Mouse (Mus musculus): Measurements from ENCODE around the gene Hist2h3c1.
"Not testable (repeated sequence)": the region's sequence is repeated elsewhere in the genome, so short reads cannot be mapped to it uniquely, and the experiment has no call there.

The Hist2h3c1 gene

DNA sequence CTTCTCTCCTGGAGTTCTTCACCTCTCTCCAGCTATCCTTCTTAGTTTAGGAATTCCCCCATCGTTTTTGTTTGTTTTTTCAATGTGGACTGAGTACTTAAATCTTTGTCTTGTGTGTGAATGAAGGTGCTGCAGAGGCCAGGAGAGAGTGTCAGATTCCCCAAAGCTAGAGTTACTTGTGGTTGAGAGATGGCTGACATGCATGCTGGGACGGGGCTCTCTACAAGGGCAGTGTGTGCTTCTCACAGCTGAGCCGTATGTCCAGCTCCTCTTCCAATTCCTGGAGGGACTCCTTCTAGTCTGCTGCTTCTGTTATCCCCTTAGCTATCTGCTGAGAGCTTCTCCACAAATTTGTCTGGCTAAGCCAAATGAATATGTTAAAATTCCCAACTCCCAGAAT lies 10.6 kb upstream of the Hist2h3c1 start:
- DNase-seq (ENCODE audit: low spot score): no peak

DNA sequence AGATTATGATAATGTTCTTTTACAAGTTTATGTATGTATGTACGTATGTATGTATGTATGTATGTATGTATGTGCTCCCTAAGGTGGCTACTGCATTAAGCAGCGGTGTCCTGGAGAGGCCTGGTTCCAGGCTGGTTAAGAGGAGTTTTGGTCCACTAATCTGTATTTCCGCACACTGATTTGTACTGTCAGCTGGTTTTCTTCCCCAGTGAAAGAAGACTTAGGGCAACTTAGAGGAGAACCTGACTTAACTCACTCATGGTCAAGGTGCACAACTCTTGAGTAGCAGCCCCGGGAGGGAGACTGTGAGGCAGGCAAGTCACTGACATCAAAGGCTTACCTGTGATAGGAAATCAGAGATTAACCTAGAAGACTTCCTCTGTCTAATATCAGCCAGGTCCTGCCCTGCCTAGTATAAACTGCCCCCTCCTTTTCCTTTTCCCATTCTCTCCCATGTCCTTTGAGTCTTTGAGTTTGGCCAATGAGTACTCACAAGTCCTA lies 9.6 kb upstream of the Hist2h3c1 start:
- DNase-seq (ENCODE audit: low spot score): no peak

DNA sequence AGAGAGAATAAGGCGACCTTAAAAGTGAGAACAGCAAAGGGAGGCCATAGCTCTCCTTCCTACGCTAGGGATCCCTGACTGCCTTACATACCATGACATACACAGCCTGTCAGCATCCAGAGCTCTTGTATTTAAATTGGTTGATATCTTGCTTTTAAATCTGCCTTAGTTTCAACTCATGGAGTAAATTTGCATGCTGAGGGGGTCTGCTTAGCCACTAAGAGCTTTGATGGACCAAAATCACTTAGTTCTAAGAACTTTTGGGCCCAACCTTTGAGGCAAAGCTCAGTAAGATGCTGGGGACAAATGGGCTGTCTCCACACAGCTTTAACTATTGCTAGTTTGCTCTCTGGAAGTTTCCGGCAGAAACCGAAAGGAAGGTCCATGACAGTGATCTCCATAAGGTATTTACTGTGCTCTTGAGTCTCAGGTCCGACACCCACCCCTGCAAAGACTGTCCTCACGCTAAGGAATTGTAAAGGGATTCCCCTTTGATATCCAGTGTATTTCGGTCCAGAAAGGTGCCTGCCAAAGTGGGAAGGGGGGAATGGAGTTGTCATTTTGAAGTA lies 9.1 kb upstream of the Hist2h3c1 start:
- DNase-seq (ENCODE audit: low spot score): no peak

DNA sequence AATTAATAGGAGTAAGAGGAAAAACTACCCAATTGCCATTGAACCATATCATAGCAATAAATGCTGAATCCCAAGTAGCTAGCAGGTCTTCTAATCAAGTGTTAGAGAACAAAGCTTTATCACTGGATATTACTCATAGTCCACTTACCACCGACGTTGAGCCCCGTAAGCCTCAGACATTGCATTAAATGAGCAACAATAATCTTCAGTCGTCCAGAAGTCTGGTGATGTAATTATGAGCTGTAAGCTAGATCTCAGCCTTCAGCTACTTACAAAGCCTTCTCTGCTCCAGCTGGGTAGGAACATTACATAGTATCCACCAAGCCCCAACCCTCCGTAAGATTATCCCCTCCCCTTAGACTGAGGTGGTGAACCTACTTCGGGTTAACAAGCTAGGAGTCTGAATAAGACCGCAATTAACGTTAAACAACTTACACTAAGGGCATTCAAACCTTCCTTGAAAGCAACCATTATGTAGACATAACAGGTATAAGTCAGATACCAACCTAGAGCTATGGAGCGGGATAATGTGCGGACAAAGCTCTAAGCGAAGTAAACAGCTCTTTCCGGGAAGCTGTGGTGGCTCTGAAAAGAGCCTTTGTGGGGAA lies 8.5 kb upstream of the Hist2h3c1 start:
- no peak for DNase-seq (ENCODE audit: low spot score)

DNA sequence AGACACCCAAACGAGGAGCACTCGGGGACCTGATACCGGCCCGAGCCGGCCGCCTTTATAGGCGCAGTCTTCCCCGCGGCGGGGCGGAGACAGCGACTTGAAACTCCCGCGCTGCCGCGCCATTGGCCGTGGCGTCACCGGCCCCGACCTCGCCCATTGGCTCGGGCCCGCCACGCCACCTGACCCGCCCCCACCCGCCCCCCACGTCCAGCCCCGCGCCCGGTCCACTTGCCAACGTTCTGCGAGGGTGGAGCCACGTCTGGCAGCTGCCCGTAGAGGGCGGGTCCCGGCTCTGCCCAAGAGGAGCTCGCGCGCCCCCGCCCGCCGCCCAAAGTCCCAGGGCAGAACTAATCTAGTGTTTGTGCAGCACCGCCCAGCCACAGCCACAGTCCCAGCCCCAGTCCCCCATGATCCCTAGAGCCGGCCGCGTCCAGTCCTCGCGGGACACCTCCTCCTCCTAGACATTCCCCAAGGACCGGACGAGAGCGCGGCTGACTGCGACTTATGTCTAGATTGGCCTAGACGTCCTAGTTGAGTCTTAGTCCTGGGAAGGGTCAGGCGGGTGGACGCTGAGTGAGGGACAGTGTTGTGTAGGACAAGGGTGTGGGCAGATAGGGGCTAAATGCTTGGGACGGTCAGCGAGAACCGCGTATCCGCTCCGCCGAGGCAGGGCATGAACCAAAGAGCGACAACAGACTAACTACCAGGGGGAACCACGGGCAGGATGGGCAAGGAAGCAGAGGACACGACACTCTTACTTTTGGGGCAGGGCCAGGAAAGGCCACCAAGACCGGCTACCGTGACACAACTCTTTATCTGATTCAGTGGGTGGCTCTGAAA lies 7.3 kb upstream of the Hist2h3c1 start, which contains the start of gene Hist2h3c2:
Gene Hist2h3c2 (minus strand): TSS at position 174 of the 840 bp plus-strand sequence.
- not testable (repeated sequence) for DNase-seq (ENCODE audit: low spot score)

DNA sequence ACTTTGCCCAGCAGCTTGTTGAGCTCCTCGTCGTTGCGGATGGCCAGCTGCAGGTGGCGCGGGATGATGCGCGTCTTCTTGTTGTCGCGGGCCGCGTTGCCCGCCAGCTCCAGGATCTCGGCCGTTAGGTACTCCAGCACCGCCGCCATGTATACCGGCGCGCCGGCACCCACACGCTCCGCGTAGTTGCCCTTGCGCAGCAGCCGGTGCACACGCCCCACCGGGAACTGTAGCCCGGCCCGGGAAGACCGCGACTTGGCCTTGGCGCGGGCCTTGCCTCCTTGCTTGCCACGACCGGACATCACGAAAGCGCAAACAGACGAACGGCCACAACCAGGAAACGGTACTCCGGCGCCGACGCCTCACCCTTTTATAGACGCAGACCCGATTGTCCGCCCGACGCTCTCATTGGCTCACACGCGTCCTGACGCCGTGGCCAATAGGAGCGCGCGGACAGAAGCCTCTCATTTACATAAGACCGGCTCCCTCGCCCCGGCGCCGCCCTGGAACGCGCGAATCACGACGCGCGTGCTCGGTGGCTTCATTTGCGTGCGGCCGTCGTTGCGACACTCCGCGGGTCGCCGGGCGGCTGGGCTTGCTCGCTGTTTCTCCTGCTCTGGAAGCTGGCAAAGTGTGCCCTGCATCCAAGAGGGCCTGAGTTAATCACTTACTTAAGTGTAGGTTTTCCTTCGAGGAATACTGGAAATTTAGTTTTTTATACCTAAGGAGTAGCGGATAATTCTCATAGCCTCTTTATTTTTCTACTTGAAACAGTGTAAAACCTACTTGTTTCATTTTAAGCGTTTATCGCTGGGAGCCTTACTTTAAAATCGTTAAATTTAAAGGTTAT lies 6.3 kb upstream of the Hist2h3c1 start, which contains the start of gene Hist2h2aa2:
Gene Hist2h2aa2 (minus strand): TSS at position 328 of the 850 bp plus-strand sequence.
- peak; percentile 94 for DNase-seq (ENCODE audit: low spot score)

DNA sequence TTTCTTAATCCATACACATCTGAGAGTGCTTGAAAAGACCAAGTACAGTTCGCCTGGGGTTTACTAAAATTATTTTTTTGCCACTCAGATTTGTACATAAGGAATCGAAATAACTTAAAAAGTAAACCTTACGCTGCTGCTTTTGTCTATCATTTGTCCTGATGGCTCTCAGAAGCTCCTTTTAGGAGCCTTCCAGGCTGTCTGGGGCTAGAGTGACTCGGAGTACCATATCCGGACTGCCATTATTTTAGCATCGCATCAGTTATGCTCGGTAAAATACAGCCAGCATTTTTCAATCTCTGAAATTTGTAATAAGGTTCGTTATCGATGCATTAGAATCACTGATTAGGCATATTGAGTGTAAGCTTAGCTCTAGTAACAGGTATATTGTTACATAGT lies 5.7 kb upstream of the Hist2h3c1 start:
- DNase-seq (ENCODE audit: low spot score): no peak

DNA sequence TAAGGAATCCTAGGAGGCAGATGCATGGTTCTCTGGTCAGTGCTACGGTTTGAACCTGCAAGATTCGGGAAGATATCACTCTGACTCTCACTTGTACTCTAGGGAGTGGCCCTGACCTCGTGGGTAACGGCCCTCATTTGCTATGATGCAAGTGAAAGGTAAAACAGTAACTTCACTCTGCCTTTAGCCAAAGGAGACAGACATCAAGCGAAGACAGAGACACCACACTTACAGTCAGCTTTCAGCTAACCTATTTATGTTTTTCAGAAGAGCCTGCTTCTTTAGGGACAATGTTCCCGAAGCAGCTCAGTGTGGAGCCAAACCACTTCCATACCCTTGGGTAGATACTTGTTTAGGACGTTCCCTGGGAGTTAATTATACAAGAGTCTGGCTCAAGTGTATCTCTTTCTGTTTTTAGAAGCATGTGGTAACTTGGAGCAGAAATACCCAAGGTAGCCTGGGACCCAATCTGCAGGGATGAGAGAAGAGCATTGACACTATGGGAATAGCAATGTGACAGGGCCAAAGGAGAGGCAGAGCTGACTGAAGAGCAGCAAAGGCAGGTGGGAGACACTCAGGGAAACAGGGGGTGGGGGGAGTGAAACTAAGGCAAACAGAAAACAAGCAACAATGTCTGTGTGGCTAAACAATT lies 2.4 kb upstream of the Hist2h3c1 start:
- DNase-seq (ENCODE audit: low spot score): no peak

DNA sequence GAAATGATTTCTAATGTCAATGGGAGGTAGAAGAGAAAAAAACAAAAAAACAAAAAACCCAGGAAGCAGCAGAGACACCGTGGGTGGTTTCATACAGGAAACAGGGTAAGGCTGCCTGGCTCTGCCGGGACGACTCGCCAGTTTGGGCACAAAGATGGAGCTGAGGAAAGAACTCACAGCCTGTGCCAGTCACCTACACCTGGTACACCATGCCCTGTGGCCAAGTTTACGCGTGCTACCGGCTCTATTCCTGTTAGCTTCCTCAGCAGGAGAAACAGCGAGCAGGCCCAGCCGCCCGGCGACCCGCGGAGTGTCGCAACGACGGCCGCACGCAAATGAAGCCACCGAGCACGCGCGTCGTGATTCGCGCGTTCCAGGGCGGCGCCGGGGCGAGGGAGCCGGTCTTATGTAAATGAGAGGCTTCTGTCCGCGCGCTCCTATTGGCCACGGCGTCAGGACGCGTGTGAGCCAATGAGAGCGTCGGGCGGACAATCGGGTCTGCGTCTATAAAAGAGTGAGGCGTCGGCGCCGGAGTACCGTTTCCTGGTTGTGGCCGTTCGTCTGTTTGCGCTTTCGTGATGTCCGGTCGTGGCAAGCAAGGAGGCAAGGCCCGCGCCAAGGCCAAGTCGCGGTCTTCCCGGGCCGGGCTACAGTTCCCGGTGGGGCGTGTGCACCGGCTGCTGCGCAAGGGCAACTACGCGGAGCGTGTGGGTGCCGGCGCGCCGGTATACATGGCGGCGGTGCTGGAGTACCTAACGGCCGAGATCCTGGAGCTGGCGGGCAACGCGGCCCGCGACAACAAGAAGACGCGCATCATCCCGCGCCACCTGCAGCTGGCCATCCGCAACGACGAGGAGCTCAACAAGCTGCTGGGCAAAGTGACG lies 1.2 kb upstream of the Hist2h3c1 start, which contains the start of gene Hist2h2aa1:
Gene Hist2h2aa1 (plus strand): TSS at position 495 of the 884 bp plus-strand sequence.
- DNase-seq (ENCODE audit: low spot score): peak; percentile 83

DNA sequence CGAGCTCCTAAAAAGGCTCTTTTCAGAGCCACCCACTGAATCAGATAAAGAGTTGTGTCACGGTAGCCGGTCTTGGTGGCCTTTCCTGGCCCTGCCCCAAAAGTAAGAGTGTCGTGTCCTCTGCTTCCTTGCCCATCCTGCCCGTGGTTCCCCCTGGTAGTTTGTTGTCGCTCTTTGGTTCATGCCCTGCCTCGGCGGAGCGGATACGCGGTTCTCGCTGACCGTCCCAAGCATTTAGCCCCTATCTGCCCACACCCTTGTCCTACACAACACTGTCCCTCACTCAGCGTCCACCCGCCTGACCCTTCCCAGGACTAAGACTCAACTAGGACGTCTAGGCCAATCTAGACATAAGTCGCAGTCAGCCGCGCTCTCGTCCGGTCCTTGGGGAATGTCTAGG lies 467 bp upstream of the Hist2h3c1 start:
- not testable (repeated sequence) for DNase-seq (ENCODE audit: low spot score)

DNA sequence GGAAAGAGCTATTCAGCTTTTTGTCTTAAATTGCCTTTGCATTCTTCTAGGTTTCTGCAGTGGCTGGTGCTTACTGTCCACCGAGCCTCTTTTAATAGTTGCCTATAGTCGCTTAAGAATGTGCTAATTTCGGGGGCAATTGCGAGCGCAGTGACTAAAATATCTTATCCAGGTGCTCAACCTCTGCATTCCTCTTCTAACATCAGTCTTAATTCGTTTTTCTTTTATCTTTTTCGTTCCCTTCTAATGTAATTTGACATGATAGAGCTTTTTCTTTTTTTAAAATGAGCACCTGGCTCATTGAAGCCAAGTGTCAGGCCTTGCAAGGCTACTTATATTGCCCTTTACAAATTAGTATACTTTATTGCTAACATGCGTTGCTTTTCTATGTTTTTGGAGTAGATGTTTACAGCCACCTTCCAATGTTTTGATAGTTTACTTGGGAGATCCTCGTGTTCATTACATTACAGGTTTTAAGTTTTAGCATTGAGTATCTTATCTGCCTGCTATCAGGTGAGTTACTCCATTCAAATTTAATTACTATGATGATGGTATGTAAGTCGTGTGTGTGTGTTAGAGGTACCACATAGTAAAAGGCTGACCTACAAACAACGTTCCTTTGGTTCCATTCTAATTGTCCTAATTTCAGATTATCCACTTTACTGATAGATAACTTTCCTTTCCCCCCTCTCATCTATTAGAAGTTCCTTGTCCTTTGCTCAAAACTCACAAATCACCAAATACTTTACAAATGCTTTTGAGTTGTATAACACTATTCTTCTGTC lies 1.1 kb downstream of the Hist2h3c1 start:
- DNase-seq (ENCODE audit: low spot score): no peak

DNA sequence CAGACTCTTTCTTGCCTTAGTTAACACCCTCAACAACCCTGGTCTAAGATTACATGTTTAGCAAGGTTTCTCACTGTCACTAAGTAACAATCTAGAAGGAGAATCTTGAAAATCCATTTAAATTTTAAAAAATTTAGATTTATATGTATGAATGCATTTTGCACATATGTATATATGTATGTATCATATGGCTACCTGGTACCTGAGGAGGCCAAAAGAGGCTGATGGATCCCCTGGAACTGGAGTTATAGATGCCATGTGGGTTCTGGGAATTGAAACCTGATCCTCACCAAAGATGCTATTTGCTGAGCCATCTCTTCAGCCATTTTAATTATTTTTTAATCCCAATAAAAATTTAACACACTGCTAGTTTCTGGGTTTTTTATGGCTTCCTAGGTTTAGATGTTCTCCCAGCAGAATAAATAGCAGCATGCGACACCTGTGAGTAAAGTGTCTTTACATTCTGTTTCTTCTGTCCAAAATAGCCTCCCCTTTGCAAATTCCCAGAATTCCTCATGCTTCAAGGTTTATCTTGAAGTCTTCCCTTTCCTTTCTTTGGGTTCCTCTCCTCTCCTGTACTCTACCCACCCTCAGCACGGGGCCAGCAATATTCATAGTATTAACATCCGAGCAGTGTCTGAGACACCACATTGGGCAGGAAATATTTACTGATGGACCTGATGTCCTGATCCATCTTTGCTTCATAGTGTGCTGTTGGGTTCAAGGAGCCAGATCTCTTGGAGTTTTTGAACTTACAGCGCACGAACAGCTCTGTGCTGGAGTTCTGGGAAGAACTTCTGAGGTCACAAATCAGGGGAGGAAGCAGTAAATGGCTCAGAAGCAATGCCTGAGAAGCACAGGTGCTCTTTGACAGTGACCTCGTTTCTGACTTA lies 1.9 kb downstream of the Hist2h3c1 start:
- DNase-seq (ENCODE audit: low spot score): no peak

DNA sequence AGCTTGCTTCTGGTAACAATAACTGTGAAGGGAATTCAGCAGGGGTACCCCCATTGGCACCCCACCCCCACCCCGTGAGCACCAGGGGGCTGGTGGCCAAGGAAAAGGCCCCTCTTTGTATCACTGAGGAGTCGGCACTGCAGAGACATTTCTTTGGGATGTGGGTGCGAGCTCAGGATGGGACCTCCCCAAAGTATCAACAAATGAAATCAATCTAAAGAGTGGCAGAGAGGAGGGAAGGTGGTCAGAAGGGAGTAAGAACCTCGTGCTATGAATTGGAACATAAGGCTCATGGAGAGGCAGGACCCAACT lies 2.5 kb downstream of the Hist2h3c1 start:
- DNase-seq (ENCODE audit: low spot score): no peak

DNA sequence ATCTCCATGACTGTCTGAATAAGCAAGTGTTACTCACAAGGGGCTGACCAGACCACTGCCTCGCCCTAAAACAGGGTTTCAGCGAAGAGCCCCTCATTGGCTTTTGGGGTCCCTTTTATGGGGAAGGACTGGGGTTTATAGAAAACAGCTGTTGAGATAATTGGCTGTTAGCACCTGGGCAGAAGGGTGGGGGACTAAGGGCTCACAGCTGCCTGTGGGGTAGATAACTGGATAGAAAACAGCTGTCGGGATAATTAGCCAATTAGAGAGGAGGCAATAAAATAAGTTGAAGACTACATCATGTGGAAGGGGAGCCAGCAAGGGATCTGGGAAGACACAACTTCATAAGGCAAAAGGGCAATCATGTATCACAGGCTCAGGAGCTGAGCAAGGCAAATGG lies 4.4 kb downstream of the Hist2h3c1 start:
- no peak for DNase-seq (ENCODE audit: low spot score)

DNA sequence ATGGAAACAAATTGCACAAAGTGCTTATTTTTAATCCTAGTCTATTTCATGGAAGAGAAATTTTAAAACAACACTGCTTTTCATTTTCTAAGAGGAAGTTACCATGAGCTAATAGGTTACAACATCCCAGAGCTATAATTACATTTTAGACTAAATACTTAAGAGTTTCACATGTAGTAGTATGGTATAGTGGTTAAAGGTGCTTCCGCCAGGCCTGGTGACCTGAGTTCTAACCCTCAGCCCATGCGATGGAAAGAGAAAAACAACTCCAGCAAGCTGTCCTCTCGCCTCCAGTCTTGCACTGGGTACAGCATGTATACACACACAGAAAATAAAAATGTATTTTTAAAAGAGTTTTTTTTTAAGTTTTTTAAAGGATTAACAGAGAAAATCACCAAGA lies 5.3 kb downstream of the Hist2h3c1 start:
- no peak for DNase-seq (ENCODE audit: low spot score)

DNA sequence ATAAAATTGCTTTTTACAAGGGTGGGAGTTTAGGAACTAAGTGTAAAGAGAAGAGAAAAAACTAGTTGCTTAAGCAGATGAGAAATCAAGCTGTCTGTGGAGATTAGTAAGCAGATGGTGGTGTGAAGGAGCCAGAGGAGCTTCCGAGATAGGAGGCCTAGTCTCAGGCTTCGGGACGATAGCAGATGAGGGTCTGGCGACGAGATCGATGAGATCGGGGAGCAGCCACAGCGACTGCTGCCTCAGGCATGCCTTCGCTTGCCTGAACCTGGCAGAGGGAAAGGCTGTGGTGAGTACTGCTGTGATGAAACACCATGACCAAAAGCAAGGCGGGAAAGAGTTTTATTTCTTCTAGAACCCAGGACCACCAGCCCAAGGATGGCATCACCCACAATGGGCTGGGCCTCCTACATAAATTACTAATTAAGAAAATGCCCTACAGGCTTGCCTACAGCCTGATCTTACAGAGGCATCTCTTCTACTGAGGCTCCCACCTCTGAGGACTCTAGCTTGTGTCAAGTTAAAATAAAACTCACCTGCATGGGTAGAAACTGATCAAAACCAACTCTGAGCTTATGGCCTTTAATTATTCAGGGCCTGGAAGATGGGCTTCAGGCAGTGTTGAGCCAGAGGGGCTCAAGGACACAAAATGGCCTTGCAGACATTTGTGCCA lies 8.3 kb downstream of the Hist2h3c1 start:
- peak; percentile 70 for DNase-seq (ENCODE audit: low spot score)

DNA sequence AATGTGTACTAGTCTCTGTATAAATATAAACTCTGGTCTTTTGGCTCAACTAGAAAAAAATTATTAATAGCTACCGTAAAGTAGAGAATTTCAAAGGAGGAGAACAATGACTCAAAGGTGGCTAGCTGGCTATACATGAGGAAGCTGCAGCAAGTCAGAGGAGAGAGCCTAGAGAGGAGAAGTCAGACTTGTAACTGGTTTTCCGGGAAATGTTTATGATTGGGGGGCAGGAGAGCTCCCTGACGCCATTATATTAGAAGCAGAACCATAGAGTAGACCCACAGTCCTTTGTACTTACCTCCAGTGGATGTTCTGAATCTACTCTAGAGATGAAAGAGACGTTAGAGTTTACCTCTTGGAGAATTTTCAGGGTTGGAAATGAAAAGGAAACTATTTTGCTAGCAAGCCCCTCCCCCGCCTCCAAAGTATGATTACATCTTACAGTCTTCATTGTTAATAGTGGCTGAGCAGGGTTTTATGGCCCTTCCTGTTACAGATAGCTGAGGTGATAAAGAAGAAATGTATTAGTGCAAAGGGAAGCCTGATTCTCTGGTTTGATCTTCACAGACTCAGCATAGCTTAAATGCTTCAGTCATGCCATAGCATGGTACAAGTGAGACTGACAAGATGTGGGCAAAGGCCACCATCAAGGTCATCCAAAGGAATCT lies 9.6 kb downstream of the Hist2h3c1 start:
- DNase-seq (ENCODE audit: low spot score): no peak

DNA sequence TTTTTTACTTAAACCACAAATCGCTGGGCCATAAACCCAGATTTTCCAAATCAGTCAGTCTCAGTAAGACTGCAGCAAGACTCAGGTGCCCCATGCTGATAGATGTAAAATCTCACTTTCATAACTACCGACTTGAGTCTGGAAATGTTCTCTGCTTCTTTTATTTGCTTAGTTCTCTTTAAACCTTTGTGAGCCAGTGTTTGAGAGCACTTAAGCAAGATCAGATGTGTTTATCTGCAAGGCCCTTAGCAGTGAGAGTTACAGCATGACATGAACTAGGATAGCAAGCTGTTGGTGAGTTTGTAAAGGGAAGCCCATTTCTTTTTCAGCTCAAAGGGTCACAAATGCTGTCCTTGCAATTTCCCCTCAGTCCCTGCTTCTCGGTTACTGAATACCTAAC lies 10.7 kb downstream of the Hist2h3c1 start:
- DNase-seq (ENCODE audit: low spot score): no peak

Data from urinary bladder, postnatal 14 days (tissue).